Mouse (Mus musculus) spleen, adult 2 months (tissue): ENCODE measurements at regions not wholly inside any gene's neighbourhood (a gene's known extent, or its start where the extent isn't known, plus 50 kb on each side); places are given as distances from the start of the nearest gene placed in this dataset.

Source experiments
- CTCF ChIP-seq: fragments of 200-500 bp; IDR thresholded peaks from 2 replicates; pipeline ENCODE4 v1.5.1; 2011; ENCODE audit warnings: mild to moderate bottlenecking, inconsistent platforms; ENCODE audit not compliant: insufficient read depth, insufficient read length, insufficient replicate concordance; ENCODE audit errors: extremely low read depth
- POLR2A ChIP-seq: fragments of 200-500 bp; IDR thresholded peaks from 2 replicates; pipeline ENCODE4 v1.6.1; 2011; ENCODE audit warnings: low read depth, low read length, inconsistent platforms

DNA sequence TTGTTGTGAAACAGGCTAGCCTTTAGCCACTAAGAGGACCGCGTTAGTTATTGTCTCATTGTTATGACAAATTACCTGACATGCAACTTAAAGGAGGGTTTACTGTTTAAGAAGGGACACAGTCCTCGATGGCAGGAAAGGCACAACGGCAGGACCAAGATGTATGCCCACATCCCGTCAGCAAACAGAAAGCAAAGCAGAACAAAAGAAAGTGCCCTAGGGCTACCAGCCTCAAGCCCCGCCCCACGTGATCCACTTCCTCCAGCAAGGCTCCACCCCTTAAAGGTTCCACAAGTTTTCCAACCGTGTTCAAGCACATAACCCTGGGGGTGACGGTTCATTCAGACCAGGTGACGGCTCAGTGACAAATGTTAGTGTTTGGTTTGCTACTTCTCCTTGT is 72.2 kb upstream of the Ccdc39 start:
- TF ChIP-seq CTCF (no peak), POLR2A (no peak)
